Mouse (Mus musculus) C3H10T1/2 (cell line): ENCODE measurements around the gene Gm11020. TPM values are rescaled to one million over a fixed set of nuclear protein-coding genes. Genes with fewer than 3 reads are reported as not detected.

ENCODE experiments used
- polyA plus RNA-seq, 2 experiments: library from polyadenylated mRNA; unstranded; fragments of >200 nt; fragmentation: generic; extraction: Trizol; gene quantifications; one replicate each; pipeline ENCODE4 v1.2.1; 2012; ENCODE audit warnings: missing spikeins in 2 of 2

Gm11020 gene
- polyA plus RNA-seq: not detected

DNA sequence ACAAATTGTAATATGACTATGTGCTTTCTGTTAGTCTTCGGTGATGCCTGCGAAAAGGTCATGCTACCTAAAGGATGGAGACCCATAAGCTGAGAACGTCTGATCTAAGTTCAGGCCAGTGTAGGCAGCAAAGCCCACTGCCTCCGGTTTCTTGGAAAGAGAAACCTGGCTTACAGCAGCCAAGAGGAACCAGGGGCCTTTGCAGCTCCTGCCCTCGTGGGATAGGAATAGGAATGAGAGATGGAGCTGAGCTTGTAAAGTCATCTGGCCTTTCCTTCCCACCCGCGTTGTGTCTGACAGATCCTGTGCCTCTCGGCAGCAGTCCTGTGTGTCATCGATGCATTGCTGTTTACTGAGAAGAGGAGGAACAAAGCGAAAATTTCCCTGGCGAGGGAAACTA is at the start of gene Gm11020:
Gene Gm11020 (plus strand): TSS at position 301 of the 400 bp plus-strand sequence.

DNA sequence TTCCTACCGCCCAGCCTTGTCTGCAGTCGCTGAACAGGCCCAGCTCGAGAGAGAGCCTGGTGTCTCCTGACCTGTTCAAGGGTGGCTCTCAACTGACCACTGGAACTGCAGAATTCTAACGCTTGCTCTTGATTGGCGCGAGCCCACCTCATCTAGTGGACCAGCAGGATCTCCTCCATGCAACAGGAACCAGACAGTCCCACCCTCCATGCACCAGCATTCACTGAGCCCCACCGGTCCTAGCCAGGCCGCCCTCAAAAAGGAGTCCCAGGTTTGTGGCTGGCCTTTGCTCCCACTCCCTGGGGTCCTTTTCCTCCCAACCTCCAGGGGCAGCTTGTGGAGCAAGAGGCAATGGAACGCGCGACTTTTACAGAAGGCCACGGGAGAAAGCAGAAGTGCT is 28.3 kb upstream of the Gm11020 start, which contains the start of gene Cmtm2a:
Gene Cmtm2a (minus strand): TSS at position 101 of the 400 bp plus-strand sequence.

DNA sequence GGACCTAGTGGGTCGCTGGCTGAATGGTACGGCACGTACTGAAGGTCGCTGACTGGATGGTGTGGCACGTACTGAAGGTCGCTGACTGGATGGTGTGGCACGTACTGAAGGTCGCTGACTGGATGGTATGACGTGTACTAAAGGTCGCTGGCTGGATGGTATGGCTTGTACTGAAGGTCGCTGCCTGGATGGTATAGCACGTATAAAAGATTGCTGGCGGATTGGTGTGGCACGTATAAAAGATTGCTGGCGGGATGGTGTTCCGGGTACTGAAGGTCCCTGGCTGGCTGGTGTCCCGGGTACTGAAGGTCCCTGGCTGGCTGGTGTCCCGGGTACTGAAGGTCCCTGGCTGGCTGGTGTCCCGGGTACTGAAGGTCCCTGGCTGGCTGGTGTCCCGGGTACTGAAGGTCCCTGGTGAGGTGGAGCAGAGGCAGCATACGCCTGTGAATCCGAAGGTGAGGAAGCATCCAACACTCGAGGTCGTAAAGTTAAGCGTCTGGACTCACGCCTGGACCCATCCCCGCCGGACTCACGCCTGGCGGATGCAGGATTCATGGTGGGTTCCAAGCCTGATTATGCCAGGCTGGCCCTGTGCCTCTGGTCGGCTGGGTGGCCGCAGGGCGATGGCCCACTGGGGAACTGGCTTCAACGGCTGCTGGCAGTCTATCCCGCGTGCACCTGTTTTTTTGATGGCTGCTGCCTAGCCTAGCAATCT is 11.8 kb upstream of the Gm11020 start, which contains the start of the genes Gm45711 and Cmtm1:
Gene Gm45711 (minus strand): TSS at position 641 of the 715 bp plus-strand sequence.
Gene Cmtm1 (minus strand): TSS at position 705 of the 715 bp plus-strand sequence.

DNA sequence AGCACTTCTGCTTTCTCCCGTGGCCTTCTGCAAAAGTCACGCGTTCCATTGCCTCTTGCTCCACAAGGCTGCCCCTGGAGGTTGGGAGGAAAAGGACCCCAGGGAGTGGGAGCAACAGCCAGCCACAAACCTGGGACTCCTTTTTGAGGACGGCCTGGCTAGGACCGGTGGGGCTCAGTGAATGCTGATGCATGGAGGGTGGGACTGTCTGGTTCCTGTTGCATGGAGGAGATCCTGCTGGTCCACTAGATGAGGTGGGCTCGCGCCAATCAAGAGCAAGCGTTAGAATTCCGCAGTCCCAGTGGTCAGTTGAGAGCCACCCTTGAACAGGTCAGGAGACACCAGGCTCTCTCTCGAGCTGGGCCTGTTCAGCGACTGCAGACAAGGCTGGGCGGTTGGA is 563 bp downstream of the Gm11020 start, which contains the start of gene Cmtm2b:
Gene Cmtm2b (plus strand): TSS at position 301 of the 400 bp plus-strand sequence.

DNA sequence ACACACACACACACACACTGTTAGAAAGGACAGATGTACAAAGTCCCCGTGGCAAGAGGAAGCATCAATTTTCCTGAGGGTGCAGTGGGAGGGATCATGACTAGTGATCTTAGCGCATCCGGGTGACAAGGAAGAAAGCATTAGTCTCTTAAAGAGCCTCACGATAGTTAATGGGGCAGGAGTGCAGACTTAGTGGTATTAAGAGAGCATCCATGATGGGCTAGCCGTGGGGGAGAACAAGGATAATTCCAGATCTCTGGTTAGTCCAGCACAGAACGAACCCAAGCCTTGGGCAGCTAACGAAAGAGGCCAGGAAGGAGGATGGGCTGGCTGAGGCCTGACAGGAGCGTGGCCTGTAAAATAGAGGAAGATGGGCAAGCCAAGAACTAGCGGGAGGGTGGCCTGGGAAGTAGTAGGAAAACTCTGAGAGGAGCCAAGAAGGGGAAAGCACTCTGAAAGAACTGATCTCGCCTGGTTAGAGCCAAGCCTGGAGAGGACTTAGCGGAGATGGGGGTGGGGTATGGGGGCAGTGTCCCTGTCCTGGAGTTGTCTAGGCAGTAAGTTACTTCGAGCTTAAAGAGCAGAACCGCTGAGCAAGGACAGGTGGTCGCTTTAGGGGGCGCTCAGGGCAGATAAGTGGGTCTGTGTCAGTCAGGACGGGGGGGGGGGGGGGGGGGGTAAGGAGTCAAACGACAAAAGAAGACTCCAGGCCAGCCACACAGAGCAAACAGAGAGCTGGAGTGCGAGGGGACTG is 18.0 kb downstream of the Gm11020 start, which contains the start of gene Cmtm3:
Gene Cmtm3 (plus strand): TSS at position 182 of the 754 bp plus-strand sequence.

Other genes starting within 250 kb of the Gm11020 start
- gene Cdh5, start 219.9 kb upstream of the Gm11020 start, polyA plus RNA-seq: under 1 TPM; 0.01 to 0.06 TPM
- under 1 TPM; 0.12 to 0.20 TPM for gene Bean1, start 151.1 kb upstream of the Gm11020 start, polyA plus RNA-seq
- gene Tk2, start 73.0 kb upstream of the Gm11020 start, polyA plus RNA-seq: 10 to 100 TPM in 1 of 2 experiments, 1 to 10 TPM in 1; 6.6 to 16.1 TPM
- 10 to 100 TPM in 1 of 2 experiments, 1 to 10 TPM in 1; 4.1 to 12.2 TPM for gene Cklf, start 70.7 kb upstream of the Gm11020 start, polyA plus RNA-seq
- gene Cmtm2a, start 28.4 kb upstream of the Gm11020 start, polyA plus RNA-seq: not detected
- not detected for gene Gm45711, start 11.5 kb upstream of the Gm11020 start, polyA plus RNA-seq
- not detected for gene Cmtm1, start 11.4 kb upstream of the Gm11020 start, polyA plus RNA-seq
- gene Cmtm2b, start 663 bp downstream of the Gm11020 start, polyA plus RNA-seq: not detected
- gene Cmtm3, start 17.8 kb downstream of the Gm11020 start, polyA plus RNA-seq: 100 to 1,000 TPM in 1 of 2 experiments, 10 to 100 TPM in 1; 31.0 to 123 TPM
- gene Cmtm4, start 74.2 kb downstream of the Gm11020 start, polyA plus RNA-seq: 1 to 10 TPM; 4.0 to 7.7 TPM
- gene Dync1li2, start 121.5 kb downstream of the Gm11020 start, polyA plus RNA-seq: 10 to 100 TPM in 1 of 2 experiments, 1 to 10 TPM in 1; 2.8 to 28.7 TPM
- gene Terb1, start 188.3 kb downstream of the Gm11020 start, polyA plus RNA-seq: not detected
- 1 to 10 TPM; 1.5 to 9.5 TPM for gene Nae1, start 213.1 kb downstream of the Gm11020 start, polyA plus RNA-seq
- under 1 TPM; 0.09 to 0.51 TPM for gene Car7, start 213.1 kb downstream of the Gm11020 start, polyA plus RNA-seq